Mouse (Mus musculus) MEL (cell line): ENCODE data around the gene Siglece. TPM values are rescaled to one million over a fixed set of nuclear protein-coding genes. Genes with fewer than 3 reads are reported as not detected.
A peak's percentile ranks its signal among the peaks of the same experiment; 100 is the strongest.

ENCODE experiments used
- DNase-seq: peaks from one replicate; pipeline ENCODE4 v3.0.0; 2011; ENCODE audit warnings: low read depth, low spot score
- H3K27ac ChIP-seq: 2 replicates; pipeline ENCODE4 v1.5.1; 2012; ENCODE audit warnings: low read depth, mild to moderate bottlenecking, control low read depth, low read length, moderate library complexity; ENCODE audit not compliant: control insufficient read depth
- H3K27me3 ChIP-seq, 2 experiments: fragments of 150-350 bp in 1 of 2; sonication (generic) in 1 of 2; 2 replicates each; pipeline ENCODE4 v1.6.1; 2012; ENCODE audit warnings: low read length in 2 of 2, mild to moderate bottlenecking in 2 of 2, improper control_type of control experiment in 1 of 2, moderate library complexity in 1 of 2; ENCODE audit not compliant: insufficient read depth in 2 of 2, control insufficient read depth in 1 of 2
- H3K36me3 ChIP-seq, 2 experiments: 2 replicates each; pipeline ENCODE4 v1.6.1; 2012 to 2014; ENCODE audit warnings: low read length in 2 of 2, improper control_type of control experiment in 1 of 2, inconsistent platforms in 1 of 2, mild to moderate bottlenecking in 1 of 2; ENCODE audit not compliant: insufficient read depth in 2 of 2, control insufficient read depth in 1 of 2
- H3K4me1 ChIP-seq, 2 experiments: fragments of 150-350 bp in 1 of 2; sonication (generic) in 1 of 2; 2 replicates each; pipeline ENCODE4 v1.6.1; 2012; ENCODE audit warnings: low read length in 2 of 2, improper control_type of control experiment in 1 of 2, mild to moderate bottlenecking in 1 of 2; ENCODE audit not compliant: insufficient read depth in 2 of 2, control insufficient read depth in 1 of 2
- H3K4me3 ChIP-seq, 2 experiments: fragments of 150-350 bp in 1 of 2; sonication (generic) in 1 of 2; 2 replicates each; pipeline ENCODE4 v1.5.1; 2012; ENCODE audit warnings: low read depth in 2 of 2, low read length in 2 of 2, mild to moderate bottlenecking in 2 of 2, moderate library complexity in 2 of 2, control low read depth in 1 of 2, improper control_type of control experiment in 1 of 2; ENCODE audit not compliant: control insufficient read depth in 1 of 2, insufficient read depth in 1 of 2
- H3K79me2 ChIP-seq: 2 replicates; pipeline ENCODE4 v1.6.1; 2012; ENCODE audit warnings: mild to moderate bottlenecking, low read length, moderate library complexity; ENCODE audit not compliant: control insufficient read depth, poor library complexity, insufficient read depth
- H3K9ac ChIP-seq: 2 replicates; pipeline ENCODE4 v1.6.1; 2012; ENCODE audit warnings: low read depth, mild to moderate bottlenecking, control low read depth, low read length, moderate library complexity; ENCODE audit not compliant: control insufficient read depth, poor library complexity, severe bottlenecking
- H3K9me3 ChIP-seq: fragments of 150-350 bp; sonication (generic); replicated peaks from 2 replicates; pipeline ENCODE4 v1.6.1; 2012; ENCODE audit warnings: mild to moderate bottlenecking, low read length, improper control_type of control experiment, moderate library complexity; ENCODE audit not compliant: insufficient read depth
- CHD1 ChIP-seq: IDR thresholded peaks from 2 replicates; pipeline ENCODE4 v1.6.1; 2012; ENCODE audit warnings: low read depth, mild to moderate bottlenecking, inconsistent platforms, low read length, improper control_type of control experiment
- CHD2 ChIP-seq: IDR thresholded peaks from 2 replicates; pipeline ENCODE4 v1.6.1; 2011; ENCODE audit warnings: low read length, improper control_type of control experiment
- E2F4 ChIP-seq: IDR thresholded peaks from 2 replicates; pipeline ENCODE4 v1.6.1; 2011; ENCODE audit warnings: low read depth, low read length, improper control_type of control experiment, borderline replicate concordance
- ELF1 ChIP-seq: IDR thresholded peaks from 2 replicates; pipeline ENCODE4 v1.6.1; 2014; ENCODE audit warnings: low read depth, mild to moderate bottlenecking, inconsistent platforms, low read length, improper control_type of control experiment, moderate library complexity
- EP300 ChIP-seq, 2 experiments: IDR thresholded peaks; 2 replicates each; pipeline ENCODE4 v1.6.1; 2011; ENCODE audit warnings: improper control_type of control experiment in 2 of 2, low read length in 2 of 2, low read depth in 1 of 2, mild to moderate bottlenecking in 1 of 2
- ETS1 ChIP-seq: IDR thresholded peaks from 2 replicates; pipeline ENCODE4 v1.6.1; 2012; ENCODE audit warnings: low read depth, mild to moderate bottlenecking, inconsistent platforms, low read length, improper control_type of control experiment, moderate library complexity
- GATA1 ChIP-seq: IDR thresholded peaks from 2 replicates; pipeline ENCODE4 v1.6.1; 2011; ENCODE audit warnings: low read depth, low read length, improper control_type of control experiment
- JUND ChIP-seq: IDR thresholded peaks from 2 replicates; pipeline ENCODE4 v1.6.1; 2011; ENCODE audit warnings: low read depth, mild to moderate bottlenecking, improper control_type of control experiment, low read length
- KAT2A ChIP-seq: conservative IDR thresholded peaks from 2 replicates; pipeline ENCODE4 v1.6.1; 2012; ENCODE audit warnings: low read depth, low read length, improper control_type of control experiment, inconsistent platforms
- MAFK ChIP-seq: IDR thresholded peaks from 2 replicates; pipeline ENCODE4 v1.6.1; 2011; ENCODE audit warnings: low read depth, mild to moderate bottlenecking, low read length, improper control_type of control experiment, borderline replicate concordance
- MAX ChIP-seq: IDR thresholded peaks from 2 replicates; pipeline ENCODE4 v1.6.1; 2011; ENCODE audit warnings: low read length, improper control_type of control experiment
- MEF2A ChIP-seq: IDR thresholded peaks from 2 replicates; pipeline ENCODE4 v1.6.1; 2014; ENCODE audit warnings: low read depth, mild to moderate bottlenecking, inconsistent platforms, low read length, improper control_type of control experiment; ENCODE audit not compliant: poor library complexity, insufficient replicate concordance, severe bottlenecking; ENCODE audit errors: extremely low read depth
- MXI1 ChIP-seq: IDR thresholded peaks from 2 replicates; pipeline ENCODE4 v1.6.1; 2011; ENCODE audit warnings: mild to moderate bottlenecking, low read depth, low read length, improper control_type of control experiment
- MYB ChIP-seq: IDR thresholded peaks from 2 replicates; pipeline ENCODE4 v1.6.1; 2011; ENCODE audit warnings: mild to moderate bottlenecking, low read depth, low read length, improper control_type of control experiment
- MYC ChIP-seq: IDR thresholded peaks from 2 replicates; pipeline ENCODE4 v1.6.1; 2011; ENCODE audit warnings: low read depth, mild to moderate bottlenecking, low read length, improper control_type of control experiment, moderate library complexity
- NRF1 ChIP-seq: IDR thresholded peaks from 2 replicates; pipeline ENCODE4 v1.6.1; 2014; ENCODE audit warnings: low read depth, mild to moderate bottlenecking, inconsistent platforms, low read length, improper control_type of control experiment, moderate library complexity; ENCODE audit not compliant: poor library complexity, insufficient read depth, severe bottlenecking
- POLR2AphosphoS2 ChIP-seq: IDR thresholded peaks from 2 replicates; pipeline ENCODE4 v1.6.1; 2011; ENCODE audit warnings: low read length, improper control_type of control experiment
- POLR2AphosphoS5 ChIP-seq: IDR thresholded peaks from 2 replicates; pipeline ENCODE4 v1.6.1; 2012; ENCODE audit warnings: low read depth, borderline replicate concordance, mild to moderate bottlenecking, inconsistent platforms, low read length, moderate library complexity, mixed read lengths
- RAD21 ChIP-seq: IDR thresholded peaks from 2 replicates; pipeline ENCODE4 v1.6.1; 2011; ENCODE audit warnings: mild to moderate bottlenecking, low read depth, low read length, improper control_type of control experiment
- RCOR1 ChIP-seq: IDR thresholded peaks from 2 replicates; pipeline ENCODE4 v1.6.1; 2012; ENCODE audit warnings: low read depth, mild to moderate bottlenecking, inconsistent platforms, low read length, improper control_type of control experiment
- SIN3A ChIP-seq: IDR thresholded peaks from 2 replicates; pipeline ENCODE4 v1.6.1; 2012; ENCODE audit warnings: low read length, improper control_type of control experiment, inconsistent platforms
- SMC3 ChIP-seq: IDR thresholded peaks from 2 replicates; pipeline ENCODE4 v1.6.1; 2011; ENCODE audit warnings: low read depth, low read length, improper control_type of control experiment
- TAL1 ChIP-seq: IDR thresholded peaks from 2 replicates; pipeline ENCODE4 v1.6.1; 2012; ENCODE audit warnings: mild to moderate bottlenecking, inconsistent platforms, low read length, moderate library complexity, mixed read lengths
- UBTF ChIP-seq: IDR thresholded peaks from 2 replicates; pipeline ENCODE4 v1.6.1; 2012; ENCODE audit warnings: low read depth, mild to moderate bottlenecking, inconsistent platforms, low read length, improper control_type of control experiment, moderate library complexity, borderline replicate concordance; ENCODE audit not compliant: insufficient read depth
- USF1 ChIP-seq: IDR thresholded peaks from 2 replicates; pipeline ENCODE4 v1.6.1; 2014; ENCODE audit warnings: low read depth, mild to moderate bottlenecking, inconsistent platforms, low read length, improper control_type of control experiment, moderate library complexity
- USF2 ChIP-seq, 2 experiments: IDR thresholded peaks; 2 replicates each; pipeline ENCODE4 v1.6.1; 2011 to 2012; ENCODE audit warnings: improper control_type of control experiment in 2 of 2, low read length in 2 of 2, borderline replicate concordance in 1 of 2, inconsistent platforms in 1 of 2, low read depth in 1 of 2, mild to moderate bottlenecking in 1 of 2; ENCODE audit not compliant: insufficient read depth in 1 of 2
- ZC3H11A ChIP-seq: IDR thresholded peaks from 2 replicates; pipeline ENCODE4 v1.6.1; 2012; ENCODE audit warnings: low read depth, mild to moderate bottlenecking, inconsistent platforms, low read length, improper control_type of control experiment
- ZKSCAN1 ChIP-seq: IDR thresholded peaks from 2 replicates; pipeline ENCODE4 v1.6.1; 2012; ENCODE audit warnings: low read depth, mild to moderate bottlenecking, inconsistent platforms, low read length, improper control_type of control experiment, moderate library complexity
- ZMIZ1 ChIP-seq: IDR thresholded peaks from 2 replicates; pipeline ENCODE4 v1.6.1; 2012; ENCODE audit warnings: low read depth, mild to moderate bottlenecking, inconsistent platforms, low read length, improper control_type of control experiment, moderate library complexity
- ZNF384 ChIP-seq: IDR thresholded peaks from 2 replicates; pipeline ENCODE4 v1.6.1; 2012; ENCODE audit warnings: low read depth, mild to moderate bottlenecking, inconsistent platforms, low read length, improper control_type of control experiment
- polyA plus RNA-seq, 2 experiments: library from polyadenylated mRNA; stranded (reverse) in 1 of 2; unstranded in 1 of 2; fragments of >175 nt in 1 of 2; fragments of >200 nt in 1 of 2; gene quantifications; 2 replicates each; pipeline versions ENCODE4 v1.2.1 to v1.2.4; 2012; ENCODE audit warnings: low replicate concordance in 2 of 2, low read depth in 1 of 2; ENCODE audit not compliant: insufficient read length in 2 of 2, insufficient read depth in 1 of 2, missing spikeins in 1 of 2
- total RNA-seq: library from RNA; depleted of rRNA; stranded (reverse); fragments of 300-350 nt; gene quantifications from 2 replicates; pipeline ENCODE4 v1.2.3, GENCODE M21; 2012

The Siglece gene
- total and polyA plus RNA-seq, 3 experiments, result 0.07 TPM; not detected in 2

GRCm38 (mm10) chr7:43675091-43675490, 15.1 kb upstream of the Siglece start:
- Histone ChIP-seq H3K79me2 (peaks cover 18% of the 10 kb centered on the region), H3K4me3 (no peak overlapping the region), H3K27ac (no peak overlapping the region)

DNA sequence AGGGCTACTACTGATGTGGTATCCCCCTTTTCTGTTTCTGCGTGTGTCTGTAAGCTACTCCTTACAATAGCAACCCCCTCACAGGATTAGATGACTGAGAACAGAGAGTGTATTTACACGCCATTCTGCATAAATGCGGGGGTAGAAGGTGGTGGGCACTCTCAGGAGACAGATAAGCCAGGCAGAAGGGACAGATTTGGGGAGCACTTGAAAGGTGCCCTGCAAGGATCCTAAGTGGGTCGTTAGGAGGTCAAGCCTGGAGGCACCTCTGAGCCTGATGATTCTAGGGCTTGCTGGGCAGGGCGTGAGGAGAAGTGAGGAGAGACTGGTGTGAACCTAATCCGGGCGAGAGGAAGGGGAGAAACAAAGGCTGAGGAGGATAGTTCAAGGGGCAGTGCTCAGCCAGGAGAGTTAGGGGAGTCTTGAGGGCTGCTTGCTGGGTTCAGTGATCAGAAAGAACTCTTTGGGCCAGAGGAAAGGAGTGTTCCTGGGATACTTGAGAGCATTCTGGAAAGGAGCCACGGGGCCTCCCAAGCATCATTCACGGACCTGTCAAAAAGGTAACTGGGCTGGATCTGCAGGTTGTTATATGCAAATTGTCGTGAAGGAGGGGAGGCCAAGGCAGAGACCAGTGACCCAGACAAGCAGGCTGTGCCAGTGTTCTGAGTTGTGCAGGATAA, 12.8 kb upstream of the Siglece start:
- Histone ChIP-seq H3K9ac (peak overlapping the region; percentile 85), H3K27me3 (no peaks in the 10 kb centered on the region), H3K79me2 (peaks cover 18% of the 10 kb centered on the region), H3K27ac (peak overlapping the region; percentile 67), H3K4me3 (peak overlapping the region; percentile 60 to 90), H3K4me1 (peaks cover 0 to 5% of the 10 kb centered on the region in 2 experiments; a peak in 1 of 4 replicates), H3K36me3 (peaks cover 0 to 2% of the 10 kb centered on the region in 2 experiments; a peak in 1 of 4 replicates), H3K9me3 (no peaks in the 10 kb centered on the region)
- DNase-seq, result no peak
- TF ChIP-seq POLR2AphosphoS2, result no peak
- no peak for TF ChIP-seq RCOR1
- TF ChIP-seq TAL1, result no peak
- TF ChIP-seq CHD1, result no peak
- no peak for TF ChIP-seq MEF2A
- TF ChIP-seq MYC, result no peak
- no peak for TF ChIP-seq POLR2AphosphoS5
- no peak for TF ChIP-seq EP300 (IDR thresholded peaks at IDR 0.05; ENCODE audit: low read depth in 1 of 2, low read length in 2 of 2)
- TF ChIP-seq GATA1, result no peak
- TF ChIP-seq USF2 (IDR thresholded peaks at IDR 0.05; ENCODE audit: borderline replicate concordance in 1 of 2, insufficient read depth in 1 of 2, low read depth in 1 of 2, low read length in 2 of 2), result no peak
- TF ChIP-seq JUND, result no peak
- TF ChIP-seq USF1, result no peak
- no peak for TF ChIP-seq ETS1
- no peak for TF ChIP-seq MAFK
- TF ChIP-seq ZKSCAN1, result no peak
- no peak for TF ChIP-seq CHD2
- no peak for TF ChIP-seq SMC3
- no peak for TF ChIP-seq MYB
- TF ChIP-seq ZC3H11A, result no peak
- no peak for TF ChIP-seq ELF1

More at GRCm38 (mm10) chr7:43675091-43675490, 15.1 kb upstream of the Siglece start:
- TF ChIP-seq MAFK (no peak), ZNF384 (no peak), ELF1 (no peak), ZKSCAN1 (no peak), RAD21 (no peak), POLR2AphosphoS5 (no peak), ZMIZ1 (no peak), MYC (no peak), E2F4 (no peak), MAX (no peak), MXI1 (no peak), TAL1 (no peak), KAT2A (no peak), SIN3A (no peak), MEF2A (no peak), UBTF (no peak), NRF1 (no peak)
- no peak for DNase-seq
- H3K27me3 ChIP-seq, result no peaks in the 10 kb centered on the region
- H3K36me3 ChIP-seq, result peaks cover 0 to 2% of the 10 kb centered on the region in 2 experiments; a peak in 1 of 4 replicates
- H3K9ac ChIP-seq, result no peak overlapping the region
- peaks cover 0 to 5% of the 10 kb centered on the region in 2 experiments; a peak in 1 of 4 replicates for H3K4me1 ChIP-seq
- H3K9me3 ChIP-seq, result no peaks in the 10 kb centered on the region
